Mouse (Mus musculus): ENCODE measurements around the gene Gclm.

- TF ChIP-seq CTCF (IDR thresholded peaks at IDR 0.05) (no peak), EP300 (IDR thresholded peaks at IDR 0.05; ENCODE audit: insufficient read depth, low read depth, low read length) (no peak), POLR2A (IDR thresholded peaks at IDR 0.05; ENCODE audit: insufficient read depth, low read depth, low read length) (no peak)
Observed at GRCm38 (mm10) chr3:122200447-122200846, 44.9 kb upstream of the Gclm start.
